Comparison of ENCODE assay signal across 17 mouse cellular contexts in the genomic region with DNA sequence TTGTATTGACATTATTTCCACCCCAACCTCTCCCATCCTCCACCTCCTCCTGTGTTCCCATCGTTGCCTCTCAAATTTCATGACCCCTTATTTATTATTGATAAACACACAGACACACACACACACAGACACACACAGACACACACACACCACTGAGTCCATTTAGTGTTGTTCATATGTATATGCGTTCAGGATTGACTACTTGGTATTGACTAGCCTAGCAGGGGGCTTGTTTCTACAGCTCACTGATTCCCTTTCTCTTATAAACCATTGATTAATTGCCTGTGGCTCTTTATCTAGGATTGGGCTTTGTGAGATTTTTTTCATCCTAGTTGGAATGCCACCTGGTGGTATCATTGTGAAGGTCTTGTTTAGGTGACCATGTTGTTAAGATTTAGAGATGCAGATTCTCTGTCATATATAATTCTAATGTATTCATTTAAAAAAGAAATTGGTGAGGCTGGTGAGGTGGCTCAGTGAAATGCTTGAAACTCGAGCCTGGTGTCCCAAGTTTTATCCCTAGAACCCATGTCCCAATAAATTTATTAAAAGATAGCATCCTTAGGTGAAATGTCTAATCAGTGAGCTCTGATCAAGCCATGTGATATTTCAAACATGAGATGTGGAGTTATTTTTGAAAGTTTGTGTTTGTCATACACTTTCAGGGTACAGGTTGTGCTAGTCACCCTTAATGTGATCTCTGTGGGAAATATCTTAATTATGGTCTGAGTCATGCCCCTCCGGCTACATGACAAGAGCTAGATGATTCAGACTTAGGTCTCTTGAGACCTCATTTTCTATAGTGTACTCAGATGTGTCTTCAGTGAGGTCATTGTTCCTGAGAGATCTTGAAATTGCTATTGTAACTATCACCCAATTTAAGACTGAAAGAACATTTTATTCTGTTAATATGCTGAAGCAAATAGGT. TPM values are rescaled to one million over a fixed set of nuclear protein-coding genes. Genes with fewer than 3 reads are reported as not detected.
DNase-seq lines count a peak whose midpoint lies in the region; ATAC-seq and TF ChIP-seq lines count a peak whose summit lies in the region.
"Had no signal": no experiment of that assay in that cellular context is flagged by ENCODE, and none has a peak within 500 bp of the region (broad histone marks: within the 10 kb centered on the region; RNA-seq: fewer than 3 reads in every experiment).

No protein-coding gene starts in this region.

- H3K9me3 ChIP-seq in hindbrain, embryonic 13.5 days, result no peaks in the 10 kb centered on the region
- H3K9me3 ChIP-seq in kidney, embryonic 14.5 days (ENCODE audit: control insufficient read depth, low read length), result no peaks in the 10 kb centered on the region
- H3K9me3 ChIP-seq: stomach, embryonic 15.5 days had no signal

- H3K4me2 ChIP-seq in hindbrain, embryonic 13.5 days, result no peak overlapping the region
- no peak overlapping the region for H3K4me2 ChIP-seq in kidney, embryonic 14.5 days (replicated peaks; ENCODE audit: low read depth, low read length)
- H3K4me2 ChIP-seq: stomach, embryonic 15.5 days had no signal

- 42% methylated on average over 4 of the region's 4 CpGs for WGBS in hindbrain, embryonic 13.5 days
- WGBS in kidney, embryonic 14.5 days, result 70% methylated on average over 4 of the region's 4 CpGs

- H3K4me3 ChIP-seq in left cerebral cortex, adult 2 months, result no peak overlapping the region
- H3K4me3 ChIP-seq in hindbrain, embryonic 13.5 days, result no peak overlapping the region
- H3K4me3 ChIP-seq in kidney, embryonic 14.5 days (ENCODE audit: low read length), result no peak overlapping the region
- H3K4me3 ChIP-seq: stomach, embryonic 15.5 days had no signal

- no peak for DNase-seq in left cerebral cortex, adult 2 months (ENCODE audit: extremely low spot score in 1 of 2, low spot score in 2 of 2)
- no peak for DNase-seq in left cerebral cortex, postnatal 36 days (ENCODE audit: low spot score in 2 of 2)
- DNase-seq in Muller cell, postnatal 12 days (ENCODE audit: inconsistent ontology term), result peak; percentile 47
- DNase-seq in retina, postnatal 1 day, result peak; percentile 3
- no peak for DNase-seq in right cerebral cortex, postnatal 36 days (ENCODE audit: low spot score in 2 of 2)
- DNase-seq: left cerebral cortex, postnatal 4 days; liver, postnatal 0 days had no signal

- TF ChIP-seq CTCF in left cerebral cortex, adult 2 months (IDR thresholded peaks at IDR 0.05), result peak; percentile 32

- ATAC-seq in hindbrain, embryonic 13.5 days (ENCODE audit: low FRiP score), result peak; percentile 49; the same call in 1 of the 2 replicates
- ATAC-seq in kidney, embryonic 14.5 days (ENCODE audit: low FRiP score, low TSS enrichment), result no peak
- ATAC-seq: intestine, embryonic 16.5 days; liver, postnatal 0 days had no signal

- H3K36me3 ChIP-seq in hindbrain, embryonic 13.5 days, result no peaks in the 10 kb centered on the region
- H3K36me3 ChIP-seq in kidney, embryonic 14.5 days (ENCODE audit: control insufficient read depth, insufficient read depth, low read length), result no peaks in the 10 kb centered on the region
- H3K36me3 ChIP-seq: stomach, embryonic 15.5 days had no signal

- no peak overlapping the region for H3K9ac ChIP-seq in hindbrain, embryonic 13.5 days
- no peak overlapping the region for H3K9ac ChIP-seq in kidney, embryonic 14.5 days (ENCODE audit: low read depth, low read length)
- H3K9ac ChIP-seq: liver, postnatal 0 days; stomach, embryonic 15.5 days had no signal

- H3K27me3 ChIP-seq in hindbrain, embryonic 13.5 days, result no peaks in the 10 kb centered on the region
- H3K27me3 ChIP-seq in kidney, embryonic 14.5 days (ENCODE audit: control insufficient read depth, insufficient read depth, low read length), result no peaks in the 10 kb centered on the region
- H3K27me3 ChIP-seq: stomach, embryonic 15.5 days had no signal

- intact Hi-C loops in left cerebral cortex, adult 2 months (cut with DNase I), result loop anchor here (5.0 to 10.0 kb wide), 2 partner anchors 433 to 1150 kb away; no protein-coding TSS in a partner anchor
- intact Hi-C loops in left cerebral cortex, postnatal 36 days (cut with DNase I), result loop anchor here (1.0 to 5.0 kb wide), 2 partner anchors 1137 to 1150 kb away; no protein-coding TSS in a partner anchor

- H3K27ac ChIP-seq in left cerebral cortex, adult 2 months, result no peak overlapping the region
- H3K27ac ChIP-seq in hindbrain, embryonic 13.5 days, result no peak overlapping the region
- no peak overlapping the region for H3K27ac ChIP-seq in kidney, embryonic 14.5 days (ENCODE audit: low read depth, low read length)
- H3K27ac ChIP-seq: stomach, embryonic 15.5 days had no signal

- no peaks in the 10 kb centered on the region for H3K4me1 ChIP-seq in hindbrain, embryonic 13.5 days (replicated peaks)
- no peaks in the 10 kb centered on the region for H3K4me1 ChIP-seq in kidney, embryonic 14.5 days (ENCODE audit: control insufficient read depth, insufficient read depth, low read length)
- H3K4me1 ChIP-seq: stomach, embryonic 15.5 days had no signal

RNA-seq across cellular contexts. Expression of gene Apool, which starts 36.6 kb away (rescaled TPM):
- total RNA-seq in left cerebral cortex, adult 2 months (2021), result 1 to 10 TPM; 4.9 to 6.0 TPM
- total RNA-seq in left cerebral cortex, postnatal 36 days (2021), result 1 to 10 TPM; 4.2 to 5.3 TPM
- 24.8 and 27.8 TPM in 2 replicates for polyA plus RNA-seq in hindbrain, embryonic 13.5 days (2015; fragmentation: Nextera tagmentation; extraction: Ambion mirVana)
- polyA plus RNA-seq in kidney, embryonic 14.5 days (2014; fragmentation: Nextera tagmentation; extraction: Ambion mirVana), result 59.9 and 76.0 TPM in 2 replicates

RNA-seq across cellular contexts. Expression of gene Satl1, which starts 58.8 kb away (rescaled TPM):
- total RNA-seq in left cerebral cortex, adult 2 months (2021), result not detected
- total RNA-seq in left cerebral cortex, postnatal 36 days (2021), result not detected
- not detected in 2 replicates for polyA plus RNA-seq in hindbrain, embryonic 13.5 days (2015; fragmentation: Nextera tagmentation; extraction: Ambion mirVana)
- not detected in 2 replicates for polyA plus RNA-seq in kidney, embryonic 14.5 days (2014; fragmentation: Nextera tagmentation; extraction: Ambion mirVana)
- total RNA-seq: adrenal gland, adult 18-20 months; ES-E14; gastrocnemius, postnatal 4 days; layer of hippocampus, adult 18-20 months; left cerebral cortex, postnatal 4 days had no signal
- polyA plus RNA-seq: cortical plate, adult 2 months; heart, postnatal 0 days; intestine, embryonic 16.5 days; liver, postnatal 0 days; stomach, embryonic 15.5 days had no signal

Comparison
In these comparisons a context has a peak if more than half of its experiments do, and no peak if none do; other contexts are left out.
1. DNase-seq: peak in Muller cell, postnatal 12 days (single experiment) and retina, postnatal 1 day (single experiment); none in left cerebral cortex, adult 2 months (0 of 2), left cerebral cortex, postnatal 36 days (0 of 2) and right cerebral cortex, postnatal 36 days (0 of 2).